Mouse (Mus musculus): ENCODE results near the gene Pik3cd.

Pik3cd gene

DNA sequence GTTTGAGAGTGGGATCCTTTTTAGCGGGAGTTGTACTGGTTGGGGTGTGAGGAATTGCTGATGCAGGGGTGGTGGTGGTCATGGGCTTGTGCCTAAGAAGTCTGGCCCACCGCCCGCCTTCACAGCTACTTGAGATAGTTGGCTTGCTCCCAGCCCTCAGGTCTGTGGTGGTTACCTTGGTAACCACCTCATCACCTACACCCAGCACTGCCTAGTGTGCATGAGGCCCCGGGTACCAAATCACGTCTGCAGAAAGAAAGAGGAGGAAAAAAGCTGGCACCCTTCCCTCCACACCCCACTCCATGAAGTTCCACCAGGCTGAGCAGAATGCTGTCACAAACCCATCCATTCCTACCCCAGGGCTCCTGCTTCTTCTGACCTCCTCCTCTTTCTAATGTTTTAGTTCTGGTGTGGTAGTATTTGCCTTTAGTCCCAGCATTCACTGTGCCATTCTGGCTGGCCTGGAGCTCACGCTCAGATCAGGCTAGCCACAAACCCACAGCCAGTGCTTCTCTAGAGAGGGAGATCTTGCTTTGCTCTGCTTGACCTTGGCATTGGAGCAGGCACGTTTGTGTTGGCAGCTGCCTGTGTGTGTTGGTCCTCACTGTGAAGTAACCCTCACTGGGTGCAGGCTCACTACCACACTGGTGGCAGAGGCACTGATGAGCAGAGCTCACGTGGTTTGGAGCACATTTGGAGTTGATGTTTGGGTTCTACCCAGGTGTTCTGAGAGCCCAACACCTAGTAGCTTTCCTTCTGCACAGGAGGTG is 92.9 kb downstream of the Pik3cd start:
- no peak for DNase-seq (ENCODE audit: low spot score in 2 of 2)

DNA sequence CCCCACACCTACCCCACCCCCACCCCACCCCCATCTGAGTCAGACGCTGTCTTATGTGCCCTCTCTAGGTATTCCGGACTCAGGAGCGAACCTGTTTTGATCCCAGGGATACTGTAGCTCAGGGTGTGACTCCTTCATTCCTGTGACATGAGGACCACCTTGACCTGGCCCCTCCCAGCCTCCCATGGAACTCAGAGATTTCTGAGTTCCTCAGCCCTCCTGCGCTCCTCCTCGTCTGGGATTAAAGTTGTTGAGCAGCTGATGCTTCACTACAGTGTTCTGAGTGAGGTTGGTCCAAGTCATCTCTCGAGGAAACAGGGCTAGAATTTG is 94.1 kb downstream of the Pik3cd start:
- DNase-seq (ENCODE audit: low spot score in 2 of 2) = no peak

DNA sequence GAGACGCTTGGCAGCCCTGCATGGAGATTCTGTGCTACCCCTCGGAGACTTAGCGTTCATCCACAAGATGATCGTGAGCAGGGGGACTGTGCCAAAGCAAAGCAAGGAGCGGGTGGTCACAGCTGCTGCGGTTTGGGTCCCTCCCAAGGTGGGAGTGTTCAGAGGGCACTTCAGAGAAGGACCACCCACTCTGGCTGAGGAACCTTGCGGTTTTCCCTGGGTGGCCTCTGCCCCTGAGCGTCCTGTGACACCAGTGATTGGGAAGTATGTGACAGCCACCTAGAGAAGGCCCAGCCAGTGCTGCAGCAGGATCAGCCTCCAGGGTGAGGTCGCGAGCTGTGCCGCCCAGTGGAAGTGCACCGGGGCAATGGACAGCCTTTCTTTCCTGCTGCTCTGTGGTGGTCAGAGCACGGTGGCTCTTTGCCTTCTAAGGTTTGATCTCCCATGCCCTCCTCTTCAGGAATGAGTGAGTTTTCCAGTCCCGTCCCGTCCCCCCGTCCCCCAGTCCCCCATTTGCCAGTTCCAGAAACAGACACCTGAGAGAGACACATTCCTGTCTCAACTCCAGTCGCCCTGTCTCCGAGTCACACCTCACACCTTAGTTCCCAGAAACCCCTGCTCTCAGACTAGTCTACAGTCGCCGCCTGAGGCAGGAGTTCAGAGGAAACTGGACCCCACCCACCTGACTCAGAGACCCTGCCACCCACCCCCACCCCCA is 94.6 kb downstream of the Pik3cd start:
- no peak for DNase-seq (ENCODE audit: low spot score in 2 of 2)

DNA sequence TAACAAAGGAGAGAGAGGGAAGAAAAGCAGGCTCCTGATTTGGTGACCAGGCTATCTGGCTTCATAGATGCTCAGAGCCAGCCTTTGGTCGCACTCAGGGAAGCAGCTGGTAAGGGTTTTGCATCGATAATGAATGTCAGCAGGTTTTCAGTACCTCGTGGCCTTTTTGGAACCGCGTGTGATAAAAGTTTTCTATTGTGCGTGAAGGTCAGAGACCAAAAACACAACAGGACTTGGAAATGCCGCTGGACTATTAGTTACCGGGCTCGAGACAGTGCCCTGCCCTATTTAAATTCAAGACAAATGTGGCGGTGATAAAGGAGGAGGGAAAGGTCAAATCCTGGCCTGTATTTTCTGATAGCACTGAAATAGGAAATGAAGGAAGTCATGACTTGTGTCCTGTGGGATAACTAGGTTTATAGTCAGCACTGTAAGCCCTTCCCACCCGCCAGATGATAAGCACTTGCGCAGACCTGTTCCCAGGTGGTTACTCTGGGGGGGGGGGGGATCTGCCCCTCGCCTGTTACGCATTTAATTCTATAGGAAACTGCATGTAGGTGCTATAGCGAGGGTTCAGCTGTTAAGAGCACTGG is 95.5 kb downstream of the Pik3cd start:
- DNase-seq (ENCODE audit: low spot score in 2 of 2) = no peak

DNA sequence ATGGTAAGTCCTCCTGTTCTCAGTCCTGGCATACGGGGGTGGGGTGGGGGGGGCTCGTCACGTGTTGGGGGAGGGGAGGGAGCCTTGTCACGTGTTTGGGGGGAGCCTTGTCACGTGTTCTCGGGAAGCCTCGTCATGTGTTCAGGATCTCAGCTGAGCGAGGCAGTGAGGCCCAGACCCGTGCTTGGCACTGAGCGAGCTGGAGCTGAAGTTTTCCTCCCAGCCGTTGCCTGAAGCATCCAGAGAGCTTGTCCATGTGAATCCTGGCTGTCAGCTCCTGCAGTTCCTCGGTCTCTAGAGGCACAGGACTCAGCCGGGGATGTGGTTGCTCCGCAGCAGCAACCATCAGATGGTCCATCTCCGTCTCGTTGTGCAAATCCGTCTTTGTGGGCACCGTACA is 96.3 kb downstream of the Pik3cd start:
- DNase-seq (ENCODE audit: low spot score in 2 of 2) = no peak

DNA sequence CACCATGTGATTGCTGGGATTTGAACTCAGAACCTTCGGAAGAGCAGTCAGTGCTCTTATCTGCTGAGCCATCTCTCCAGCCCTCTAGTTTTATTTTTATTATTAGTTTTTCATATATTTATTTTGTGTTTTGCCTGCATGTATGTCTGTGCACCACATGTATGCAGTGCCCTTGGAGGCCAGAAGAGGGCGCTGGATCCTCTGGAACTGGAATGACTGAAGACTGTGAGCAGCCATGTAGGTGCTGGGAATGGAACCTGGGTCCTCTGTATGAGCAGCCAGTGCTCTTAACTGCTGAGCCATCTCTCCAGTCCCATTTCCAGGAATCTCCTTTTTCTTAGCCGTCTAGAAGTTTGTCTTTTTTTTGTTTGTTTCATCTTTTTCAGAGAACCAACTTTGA is 97.9 kb downstream of the Pik3cd start:
- DNase-seq (ENCODE audit: low spot score in 2 of 2) = no peak

DNA sequence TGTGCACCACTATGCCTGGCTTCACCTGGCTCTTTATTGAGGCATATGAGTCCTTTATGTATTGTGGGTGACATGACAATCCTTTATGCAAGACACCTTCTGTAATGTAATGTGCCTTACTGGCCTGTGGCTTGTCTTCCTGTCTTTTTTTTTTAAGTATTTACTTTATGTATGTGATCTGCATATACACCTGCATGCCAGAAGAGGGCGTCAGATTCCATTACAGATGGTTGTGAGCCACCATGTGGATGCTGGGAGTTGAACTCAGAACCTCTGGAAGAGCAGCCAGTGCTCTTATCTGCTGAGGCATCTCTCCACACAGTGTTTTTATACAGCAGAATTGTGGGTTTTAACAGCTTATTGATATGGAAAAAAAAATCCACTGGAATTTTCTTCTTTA is 98.5 kb downstream of the Pik3cd start:
- no peak for DNase-seq (ENCODE audit: low spot score in 2 of 2)

DNA sequence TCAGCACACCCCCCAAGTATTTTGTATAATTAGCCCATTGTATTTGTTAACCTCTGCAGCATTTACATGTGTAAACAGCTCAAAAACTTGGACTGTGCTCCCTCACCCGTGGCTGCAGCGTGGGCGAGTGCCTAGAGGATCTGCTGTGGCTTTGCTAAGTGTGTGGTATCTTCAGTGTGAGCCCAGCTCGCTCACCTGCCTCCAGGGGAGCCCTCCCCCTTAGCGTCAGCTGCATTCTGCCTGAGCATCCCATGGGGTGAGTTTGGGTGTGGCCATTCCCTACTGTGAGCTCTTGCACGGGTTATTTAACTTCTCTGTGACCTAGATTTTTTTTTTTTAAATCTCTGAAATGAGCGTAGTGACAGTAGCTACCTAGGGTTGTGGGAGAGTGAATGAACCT is 100.1 kb downstream of the Pik3cd start:
- no peak for DNase-seq (ENCODE audit: low spot score in 2 of 2)

DNA sequence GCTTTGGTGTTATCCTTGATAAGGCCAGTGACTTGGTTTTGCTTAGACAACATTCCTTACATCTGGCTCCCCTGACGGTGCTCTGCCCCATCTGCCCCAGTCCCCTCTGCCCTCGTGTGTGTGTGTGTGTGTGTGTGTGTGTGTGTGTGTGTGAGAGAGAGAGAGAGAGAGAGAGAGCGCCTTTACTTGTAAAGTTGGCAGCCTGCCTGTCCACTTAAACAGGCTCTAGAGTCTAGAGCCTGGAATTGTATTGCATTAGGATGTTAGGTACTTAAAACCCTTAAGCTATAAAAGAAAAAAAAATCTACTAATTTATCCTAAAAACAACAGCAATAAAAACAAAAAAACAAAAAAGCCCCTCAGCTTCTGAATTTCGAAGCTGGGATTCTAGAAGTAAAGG is 100.9 kb downstream of the Pik3cd start:
- no peak for DNase-seq (ENCODE audit: low spot score in 2 of 2)

DNA sequence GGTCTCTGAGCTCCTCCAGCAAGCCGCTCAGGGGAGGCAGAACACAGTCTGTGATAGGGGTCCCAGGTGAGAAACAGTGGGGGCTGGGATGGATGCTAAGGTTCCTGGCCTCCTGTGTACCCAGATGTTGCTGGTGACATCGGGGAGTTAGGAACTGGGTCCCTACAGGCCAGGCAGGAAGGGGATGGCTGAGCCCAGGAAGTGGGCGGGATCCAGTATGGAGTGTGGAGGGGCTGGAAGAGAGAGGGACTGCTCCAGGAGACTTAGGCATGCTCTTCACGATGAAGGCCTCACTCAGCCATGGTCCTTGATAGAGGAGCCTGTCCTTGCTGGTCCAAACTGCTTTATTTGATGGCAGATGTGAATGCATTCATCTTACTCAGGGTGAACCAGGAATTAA is 102.2 kb downstream of the Pik3cd start:
- no peak for DNase-seq (ENCODE audit: low spot score in 2 of 2)

DNA sequence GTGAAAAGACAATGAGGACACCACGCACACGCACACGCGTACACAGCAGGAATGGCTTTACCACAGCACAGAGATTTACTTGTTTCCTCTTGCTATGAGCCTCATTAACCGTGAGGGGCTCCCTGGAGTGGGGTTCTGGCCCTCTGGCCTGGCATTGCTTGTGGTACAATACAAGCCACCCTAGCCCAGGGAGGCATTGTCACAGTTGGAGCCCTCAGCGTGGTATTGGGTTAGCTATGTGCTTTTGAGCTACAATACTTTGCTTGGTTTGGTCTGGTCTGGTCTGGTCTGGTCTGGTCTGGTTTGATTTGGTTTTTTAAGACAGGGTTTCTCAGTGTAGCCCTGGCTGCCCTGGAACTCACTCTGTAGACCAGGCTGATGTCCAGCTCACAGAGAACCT is 102.8 kb downstream of the Pik3cd start:
- DNase-seq (ENCODE audit: low spot score in 2 of 2) = no peak

Measured in thymus, postnatal 10 days (tissue).